Mouse (Mus musculus) skeletal muscle tissue, postnatal 0 days (tissue): ENCODE measurements around the gene Olah. TPM values are rescaled to one million over a fixed set of nuclear protein-coding genes. Genes with fewer than 3 reads are reported as not detected.

Experiments
- polyA plus RNA-seq: library from polyadenylated mRNA; unstranded; fragments of >200 nt; fragmentation: Nextera tagmentation; extraction: Ambion mirVana; gene quantifications from 2 replicates; pipeline ENCODE4 v1.2.1, GENCODE M21; 2015

Gene Olah
- not detected in 2 replicates for polyA plus RNA-seq

GRCm38 (mm10) chr2:3397110-3397509, at the start of gene Olah:
Olah (minus strand) TSS chr2:3397210.

GRCm38 (mm10) chr2:3423841-3424578, 27.0 kb upstream of the Olah start, which contains the start of gene Dclre1c:
Dclre1c (plus strand) TSS chr2:3424131.

GRCm38 (mm10) chr2:3422548-3422947, 25.5 kb upstream of the Olah start, which contains the start of gene Meig1:
Meig1 (minus strand) TSS chr2:3422648.

GRCm38 (mm10) chr2:3335611-3336301, 61.3 kb downstream of the Olah start, which contains the start of gene Acbd7:
Acbd7 (plus strand) TSS chr2:3336168.

GRCm38 (mm10) chr2:3332484-3333242, 64.3 kb downstream of the Olah start, which contains the start of gene Rpp38:
Rpp38 (minus strand) TSS chr2:3332643.

Other genes starting within 250 kb of the Olah start
- 11.8 and 12.3 TPM in 2 replicates for gene Nmt2, start 113.0 kb downstream of the Olah start, polyA plus RNA-seq
- 11.2 and 11.4 TPM in 2 replicates for gene Rpp38, start 64.6 kb downstream of the Olah start, polyA plus RNA-seq
- 1.3 and 1.7 TPM in 2 replicates for gene Acbd7, start 61.0 kb downstream of the Olah start, polyA plus RNA-seq
- gene Meig1, start 25.4 kb upstream of the Olah start, polyA plus RNA-seq: 0.39 TPM in 1 of 2 replicates, not detected in the other
- 2.7 and 3.2 TPM in 2 replicates for gene Dclre1c, start 26.9 kb upstream of the Olah start, polyA plus RNA-seq
- gene Suv39h2, start 77.8 kb upstream of the Olah start, polyA plus RNA-seq: 1.9 and 2.0 TPM in 2 replicates
- gene Gm45902, start 115.6 kb upstream of the Olah start, polyA plus RNA-seq: 1.4 and 1.5 TPM in 2 replicates
- 31.2 and 34.1 TPM in 2 replicates for gene Hspa14, start 115.6 kb upstream of the Olah start, polyA plus RNA-seq
- 1.9 and 2.2 TPM in 2 replicates for gene Cdnf, start 115.8 kb upstream of the Olah start, polyA plus RNA-seq
- gene Fam107b, start 173.3 kb upstream of the Olah start, polyA plus RNA-seq: 9.0 and 10.6 TPM in 2 replicates